24 mouse cellular contexts compared by ENCODE assay signal in the genomic region with DNA sequence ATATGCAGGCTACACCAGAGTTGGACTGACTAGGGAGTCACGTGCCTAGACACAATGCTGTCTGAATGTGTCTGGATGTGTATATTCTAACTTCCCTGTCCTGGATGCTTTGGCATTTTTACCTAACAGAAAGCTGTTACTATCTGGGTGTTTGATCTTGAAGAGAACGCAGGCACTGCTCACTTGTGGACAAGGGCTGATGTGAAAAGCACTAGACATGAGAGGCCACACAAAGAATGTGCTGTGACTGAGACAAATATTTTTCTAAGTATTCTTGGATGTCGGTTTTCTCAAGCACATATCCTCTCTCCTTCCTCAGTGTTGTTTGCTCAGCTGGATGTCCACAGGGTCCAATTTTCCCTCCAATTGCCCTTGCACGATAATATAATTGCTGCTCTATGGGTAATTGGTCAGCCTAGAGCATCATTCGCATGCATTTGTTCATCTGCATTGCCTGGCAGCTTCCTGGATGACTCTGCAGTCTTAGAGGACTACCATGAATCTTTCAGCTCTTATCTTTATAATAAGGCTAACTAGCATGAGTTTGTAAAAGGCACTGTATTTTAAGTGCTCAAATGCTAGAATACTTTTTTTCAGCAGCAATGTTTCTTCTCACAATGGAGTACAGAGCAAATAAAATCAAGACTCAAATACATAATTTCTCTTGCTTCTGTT.
DNase-seq lines count a peak whose midpoint lies in the region; ATAC-seq and TF ChIP-seq lines count a peak whose summit lies in the region.
"Had no signal": no experiment of that assay in that cellular context is flagged by ENCODE, and none has a peak within 500 bp of the region (broad histone marks: within the 10 kb centered on the region; RNA-seq: fewer than 3 reads in every experiment).

No protein-coding gene starts in this region.

- H3K36me3 ChIP-seq in hindbrain, embryonic 13.5 days: peaks cover 7% of the 10 kb centered on the region; the same call in 1 of the 2 replicates
- H3K36me3 ChIP-seq in hindbrain, embryonic 10.5 days: peaks cover 7% of the 10 kb centered on the region; the same call in 1 of the 2 replicates
- no peaks in the 10 kb centered on the region for H3K36me3 ChIP-seq in lung, embryonic 14.5 days (ENCODE audit: insufficient read depth)
- no peaks in the 10 kb centered on the region for H3K36me3 ChIP-seq in lung, embryonic 15.5 days
- H3K36me3 ChIP-seq: forebrain, embryonic 15.5 days; heart, embryonic 15.5 days; hindbrain, embryonic 15.5 days; limb, embryonic 12.5 days; midbrain, embryonic 15.5 days; stomach, embryonic 15.5 days had no signal

- 69% methylated on average over 5 of the region's 5 CpGs for WGBS in hindbrain, embryonic 13.5 days
- 72% methylated on average over 5 of the region's 5 CpGs for WGBS in hindbrain, embryonic 10.5 days
- 51% methylated on average over 5 of the region's 5 CpGs for WGBS in lung, embryonic 14.5 days
- WGBS in lung, embryonic 15.5 days: 43% methylated on average over 5 of the region's 5 CpGs

- 0 out of 2 replicates have a peak overlapping the region, but pooled peaks have one; percentile 18 for H3K27ac ChIP-seq in hindbrain, embryonic 13.5 days
- no peak overlapping the region for H3K27ac ChIP-seq in hindbrain, embryonic 10.5 days
- 0 out of 2 replicates have a peak overlapping the region, but pooled peaks have one; percentile 44 for H3K27ac ChIP-seq in lung, embryonic 14.5 days (ENCODE audit: low read depth)
- H3K27ac ChIP-seq in lung, embryonic 15.5 days: peak overlapping the region; percentile 50
- H3K27ac ChIP-seq: forebrain, embryonic 15.5 days; heart, embryonic 15.5 days; hindbrain, embryonic 15.5 days; limb, embryonic 12.5 days; midbrain, embryonic 15.5 days; neural tube, embryonic 13.5 days; stomach, embryonic 15.5 days had no signal

- H3K9ac ChIP-seq in hindbrain, embryonic 13.5 days: no peak overlapping the region
- H3K9ac ChIP-seq in lung, embryonic 14.5 days: no peak overlapping the region
- no peak overlapping the region for H3K9ac ChIP-seq in lung, embryonic 15.5 days
- H3K9ac ChIP-seq: forebrain, embryonic 15.5 days; heart, embryonic 15.5 days; hindbrain, embryonic 15.5 days; limb, embryonic 12.5 days; midbrain, embryonic 15.5 days; neural tube, embryonic 13.5 days; stomach, embryonic 15.5 days had no signal

- no peak for ATAC-seq in hindbrain, embryonic 13.5 days (ENCODE audit: low FRiP score)
- ATAC-seq in lung, embryonic 14.5 days (ENCODE audit: insufficient read depth): peak; percentile 65; the same call in 1 of the 2 replicates
- peak; percentile 69; the same call in 1 of the 2 replicates for ATAC-seq in lung, embryonic 15.5 days (ENCODE audit: borderline replicate concordance, extremely low read depth, low FRiP score, low TSS enrichment)
- ATAC-seq in megakaryocyte progenitor cell, adult 5-6 weeks (replicated peaks; ENCODE audit: poor library complexity): peak; percentile 50; the same call in 1 of the 2 replicates
- ATAC-seq: CD4-positive, CD25-positive, alpha-beta regulatory T cell, adult 4 months; forebrain, embryonic 15.5 days; midbrain, embryonic 15.5 days had no signal

- H3K4me2 ChIP-seq in hindbrain, embryonic 13.5 days: no peak overlapping the region
- no peak overlapping the region for H3K4me2 ChIP-seq in lung, embryonic 14.5 days
- H3K4me2 ChIP-seq in lung, embryonic 15.5 days: no peak overlapping the region
- H3K4me2 ChIP-seq: forebrain, embryonic 15.5 days; heart, embryonic 15.5 days; hindbrain, embryonic 15.5 days; limb, embryonic 12.5 days; liver, embryonic 11.5 days; midbrain, embryonic 15.5 days; neural tube, embryonic 13.5 days; stomach, embryonic 15.5 days had no signal

- H3K4me1 ChIP-seq in hindbrain, embryonic 13.5 days (replicated peaks): 0 out of 2 replicates have a peak, but pooled peaks cover 3% of the 10 kb centered on the region
- H3K4me1 ChIP-seq in hindbrain, embryonic 10.5 days (replicated peaks): no peaks in the 10 kb centered on the region
- H3K4me1 ChIP-seq in lung, embryonic 14.5 days (ENCODE audit: insufficient read depth): no peaks in the 10 kb centered on the region
- H3K4me1 ChIP-seq in lung, embryonic 15.5 days: 0 out of 2 replicates have a peak, but pooled peaks cover 3% of the 10 kb centered on the region
- H3K4me1 ChIP-seq: forebrain, embryonic 15.5 days; heart, embryonic 15.5 days; hindbrain, embryonic 15.5 days; limb, embryonic 12.5 days; midbrain, embryonic 15.5 days; stomach, embryonic 15.5 days had no signal

- no peak for TF ChIP-seq CTCF in lung, embryonic 14.5 days (IDR thresholded peaks at IDR 0.05; ENCODE audit: low read depth)

- no peak overlapping the region for H3K4me3 ChIP-seq in hindbrain, embryonic 13.5 days
- H3K4me3 ChIP-seq in hindbrain, embryonic 10.5 days: no peak overlapping the region
- no peak overlapping the region for H3K4me3 ChIP-seq in lung, embryonic 14.5 days (ENCODE audit: low read depth, low read length)
- no peak overlapping the region for H3K4me3 ChIP-seq in lung, embryonic 15.5 days
- H3K4me3 ChIP-seq: forebrain, embryonic 15.5 days; heart, embryonic 15.5 days; hindbrain, embryonic 15.5 days; limb, embryonic 12.5 days; midbrain, embryonic 15.5 days; neural tube, embryonic 13.5 days; stomach, embryonic 15.5 days had no signal

- 0 out of 2 replicates have a peak, but pooled peaks cover 3% of the 10 kb centered on the region for H3K9me3 ChIP-seq in hindbrain, embryonic 13.5 days
- no peaks in the 10 kb centered on the region for H3K9me3 ChIP-seq in hindbrain, embryonic 10.5 days
- H3K9me3 ChIP-seq in lung, embryonic 14.5 days (ENCODE audit: low read depth, low read length): no peaks in the 10 kb centered on the region
- no peaks in the 10 kb centered on the region for H3K9me3 ChIP-seq in lung, embryonic 15.5 days
- H3K9me3 ChIP-seq: forebrain, embryonic 15.5 days; heart, embryonic 15.5 days; hindbrain, embryonic 15.5 days; limb, embryonic 12.5 days; midbrain, embryonic 15.5 days; neural tube, embryonic 13.5 days; stomach, embryonic 15.5 days had no signal

- no peak for DNase-seq in hindbrain, embryonic 10.5 days (ENCODE audit: low spot score)
- DNase-seq in lung, embryonic 14.5 days: peak; percentile 19
- no peak for DNase-seq in lung, postnatal 4 days
- DNase-seq in natural killer cell, adult 2 months (ENCODE audit: low spot score in 2 of 2): no peak
- DNase-seq in ovary, adult 18-20 months (ENCODE audit: low spot score): no peak
- DNase-seq: adrenal gland, adult 2 months; cerebellum, adult 11-12 months; cerebellum, postnatal 14 days; heart, postnatal 36 days; kidney, adult 9 months; layer of hippocampus, postnatal 36 days; thymus, postnatal 25 days had no signal

- no peaks in the 10 kb centered on the region for H3K27me3 ChIP-seq in hindbrain, embryonic 13.5 days
- no peaks in the 10 kb centered on the region for H3K27me3 ChIP-seq in hindbrain, embryonic 10.5 days (ENCODE audit: insufficient read depth, poor library complexity, severe bottlenecking)
- H3K27me3 ChIP-seq in lung, embryonic 14.5 days (ENCODE audit: insufficient read depth, low read length): no peaks in the 10 kb centered on the region
- no peaks in the 10 kb centered on the region for H3K27me3 ChIP-seq in lung, embryonic 15.5 days
- H3K27me3 ChIP-seq: forebrain, embryonic 15.5 days; heart, embryonic 15.5 days; hindbrain, embryonic 15.5 days; limb, embryonic 12.5 days; midbrain, embryonic 15.5 days; neural tube, embryonic 13.5 days; stomach, embryonic 15.5 days had no signal
